Mouse (Mus musculus) midbrain, embryonic 11.5 days (tissue): ENCODE data around the gene C1qtnf2. TPM values are rescaled to one million over a fixed set of nuclear protein-coding genes. Genes with fewer than 3 reads are reported as not detected.

Source experiments
- polyA plus RNA-seq: library from polyadenylated mRNA; unstranded; fragments of >200 nt; fragmentation: Nextera tagmentation; extraction: Ambion mirVana; gene quantifications from 2 replicates; pipeline ENCODE4 v1.2.1, GENCODE M21; 2014

The C1qtnf2 gene
- polyA plus RNA-seq, 1 experiment from 2014 or later = 2.7 TPM

Other genes starting within 250 kb of the C1qtnf2 start
- 89.0 and 97.1 TPM in 2 replicates for gene Pttg1, start 48.0 kb upstream of the C1qtnf2 start, polyA plus RNA-seq
- 71.6 and 76.7 TPM in 2 replicates for gene Slu7, start 40.5 kb upstream of the C1qtnf2 start, polyA plus RNA-seq
- 35.7 and 40.2 TPM in 2 replicates for gene Ccnjl, start 54.5 kb downstream of the C1qtnf2 start, polyA plus RNA-seq
- gene 4933415A04Rik, start 112.8 kb downstream of the C1qtnf2 start, polyA plus RNA-seq = 10.1 and 11.3 TPM in 2 replicates
- not detected in 2 replicates for gene Fabp6, start 127.3 kb downstream of the C1qtnf2 start, polyA plus RNA-seq
- gene Pwwp2a, start 207.7 kb downstream of the C1qtnf2 start, polyA plus RNA-seq = 42.8 and 44.8 TPM in 2 replicates